Mouse (Mus musculus): Measurements from ENCODE around the gene Rrp15.

Gene Rrp15

GRCm38 (mm10) chr1:186714980-186715896 lies 33.9 kb downstream of the Rrp15 start:
- no peak for DNase-seq (ENCODE audit: extremely low read depth, low read depth, low spot score)

GRCm38 (mm10) chr1:186714215-186714614 lies 34.9 kb downstream of the Rrp15 start:
- no peak for DNase-seq (ENCODE audit: extremely low read depth, low read depth, low spot score)

DNA sequence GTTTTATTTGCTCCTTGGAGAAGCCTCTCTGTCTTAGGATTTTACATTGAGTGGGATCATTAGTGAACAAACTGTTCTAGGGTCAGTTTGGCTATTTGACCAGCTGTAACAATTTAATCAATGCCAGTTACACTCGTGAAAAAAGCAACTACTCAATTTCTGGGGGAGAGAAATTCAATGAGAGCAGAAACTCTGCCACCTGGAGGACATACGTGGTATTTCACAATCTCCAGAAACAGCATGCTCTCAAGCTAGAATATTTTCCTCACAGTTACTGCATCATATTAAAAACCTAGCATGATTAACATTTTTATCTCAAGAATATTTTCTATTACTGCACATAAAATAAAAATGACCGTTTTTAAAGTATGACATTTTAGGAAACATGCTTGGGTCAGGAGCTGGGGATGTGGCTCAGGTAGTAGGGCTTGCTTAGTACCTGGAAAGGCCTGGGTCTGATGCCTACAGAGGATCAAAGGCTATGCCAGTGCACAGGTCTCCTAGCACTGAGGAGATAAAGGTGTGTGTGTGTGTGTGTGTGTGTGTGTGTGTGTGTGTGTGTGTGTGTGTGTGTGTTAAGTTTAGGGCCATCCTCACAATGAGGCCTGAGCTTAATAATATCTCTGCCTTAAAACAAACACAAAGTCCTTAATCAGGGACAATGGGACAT lies 36.2 kb downstream of the Rrp15 start:
- DNase-seq (ENCODE audit: extremely low read depth, low read depth, low spot score) = no peak

GRCm38 (mm10) chr1:186705915-186706248 lies 43.3 kb downstream of the Rrp15 start, which contains the start of gene Tgfb2:
Gene Tgfb2, minus strand, starts transcription at chr1:186705989.
- DNase-seq (ENCODE audit: extremely low read depth, low read depth, low spot score) = no peak

- DNase-seq (ENCODE audit: extremely low read depth, low read depth, low spot score) = no peak
Measured at GRCm38 (mm10) chr1:186705203-186705914, 43.8 kb downstream of the Rrp15 start.

DNA sequence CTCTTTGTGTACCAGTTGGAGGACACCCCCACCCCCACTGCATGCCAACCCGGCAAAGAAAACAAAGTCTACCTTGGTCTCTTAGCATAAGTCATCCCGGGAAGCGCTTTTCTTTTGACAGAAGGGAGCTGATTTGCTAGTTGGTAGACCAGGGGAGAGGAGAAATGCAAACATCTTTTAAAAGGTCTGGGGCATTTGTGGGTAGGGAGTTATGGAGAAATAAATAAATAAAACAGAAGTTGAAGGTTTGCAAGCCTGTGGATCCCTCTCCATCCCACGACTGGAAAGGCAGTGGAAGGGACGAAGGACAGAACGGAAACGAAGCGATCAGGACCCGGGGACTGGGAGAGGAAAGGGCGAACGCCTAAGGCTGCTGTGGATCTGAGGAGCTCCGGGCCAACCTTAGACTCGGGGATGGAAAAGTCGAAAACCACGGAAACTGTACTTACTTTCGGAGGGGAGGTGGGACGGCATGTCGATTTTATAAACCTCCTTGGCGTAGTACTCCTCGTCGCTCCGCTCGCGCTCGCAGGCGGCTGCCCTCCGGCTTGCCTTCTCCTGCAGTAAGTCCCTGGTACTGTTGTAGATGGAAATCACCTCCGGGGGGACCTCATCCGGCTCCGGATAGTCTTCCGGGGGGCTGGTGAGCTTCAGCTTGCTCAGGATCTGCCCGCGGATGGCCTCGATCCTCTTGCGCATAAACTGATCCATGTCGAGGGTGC lies 45.0 kb downstream of the Rrp15 start:
- no peak for DNase-seq (ENCODE audit: extremely low read depth, low read depth, low spot score)

DNA sequence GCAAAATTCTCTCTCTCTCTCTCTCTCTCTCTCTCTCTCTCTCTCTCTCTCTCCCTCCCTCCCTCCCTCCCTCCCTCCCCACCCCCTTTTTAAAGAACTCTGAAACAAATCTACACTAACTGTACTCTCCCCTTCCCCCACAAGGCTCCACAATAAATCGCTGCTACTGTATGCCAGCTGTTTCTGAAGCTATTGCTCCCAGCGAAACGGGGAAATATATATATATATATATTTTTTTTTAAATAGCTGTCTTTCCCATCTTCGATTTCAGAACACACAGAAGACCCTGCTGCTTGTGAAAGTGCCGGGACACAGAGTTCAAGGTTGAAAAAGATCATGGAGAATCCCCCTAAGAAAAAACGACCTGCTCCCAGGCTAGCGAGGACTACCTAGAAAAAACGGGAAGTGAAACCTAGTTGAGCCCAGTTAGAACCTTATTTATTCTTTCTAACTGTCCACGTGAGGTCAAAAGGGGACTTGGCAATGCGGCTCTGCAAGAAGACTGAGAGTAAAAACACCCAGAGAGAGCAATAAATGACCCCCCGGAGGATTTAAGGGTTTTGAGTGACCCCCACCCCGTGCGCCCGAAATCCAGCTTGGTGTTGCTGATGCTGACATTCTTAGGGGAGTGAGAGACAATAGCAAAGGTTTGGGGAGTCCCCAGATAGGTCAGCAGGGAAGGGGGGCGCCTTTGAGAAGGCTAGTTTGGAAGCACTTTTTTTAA lies 45.7 kb downstream of the Rrp15 start:
- DNase-seq (ENCODE audit: extremely low read depth, low read depth, low spot score) = no peak

GRCm38 (mm10) chr1:186702391-186703255 lies 46.5 kb downstream of the Rrp15 start:
- DNase-seq (ENCODE audit: extremely low read depth, low read depth, low spot score) = no peak

DNA sequence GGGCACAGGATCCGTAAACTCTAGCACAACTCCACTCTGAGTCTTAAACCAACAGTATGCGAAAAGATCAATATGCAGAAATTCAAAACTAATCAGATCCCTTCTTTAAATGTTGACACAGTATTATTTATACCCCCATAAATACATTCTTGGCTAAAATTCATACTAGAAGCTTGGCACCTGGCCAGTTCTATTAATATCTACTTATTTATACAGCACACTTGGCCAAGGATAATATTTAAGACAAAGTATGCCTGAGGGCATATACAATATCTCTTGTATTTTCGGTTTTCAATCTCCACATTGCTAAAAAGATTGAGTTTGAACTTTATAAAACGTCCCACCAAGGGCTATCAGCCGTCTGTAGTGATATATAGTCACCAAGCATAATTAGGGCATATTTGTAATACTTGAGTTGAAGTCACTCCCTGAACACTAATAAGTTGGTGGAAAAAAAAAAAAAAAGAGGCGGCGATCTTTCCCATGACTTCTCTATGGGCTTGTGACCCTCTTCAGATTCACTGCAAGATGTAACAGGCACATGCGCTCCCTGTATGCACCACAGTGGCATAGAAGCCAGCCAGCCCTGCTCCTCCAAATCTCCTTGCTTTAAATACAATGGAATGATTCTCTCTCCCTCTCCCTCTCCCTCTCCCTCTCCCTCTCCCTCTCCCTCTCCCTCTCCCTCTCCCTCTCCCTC lies 47.8 kb downstream of the Rrp15 start:
- no peak for DNase-seq (ENCODE audit: extremely low read depth, low read depth, low spot score)

- no peak for DNase-seq (ENCODE audit: extremely low read depth, low read depth, low spot score)
Measured at GRCm38 (mm10) chr1:186700496-186700895, 48.7 kb downstream of the Rrp15 start.

GRCm38 (mm10) chr1:186698583-186699338 lies 50.4 kb downstream of the Rrp15 start:
- DNase-seq (ENCODE audit: extremely low read depth, low read depth, low spot score) = no peak

GRCm38 (mm10) chr1:186696231-186696630 lies 52.9 kb downstream of the Rrp15 start:
- DNase-seq (ENCODE audit: extremely low read depth, low read depth, low spot score) = no peak

GRCm38 (mm10) chr1:186695361-186695760 lies 53.8 kb downstream of the Rrp15 start:
- no peak for DNase-seq (ENCODE audit: extremely low read depth, low read depth, low spot score)

- DNase-seq (ENCODE audit: extremely low read depth, low read depth, low spot score) = no peak
Measured at GRCm38 (mm10) chr1:186692370-186692769, 56.8 kb downstream of the Rrp15 start.

GRCm38 (mm10) chr1:186691708-186692107 lies 57.5 kb downstream of the Rrp15 start:
- no peak for DNase-seq (ENCODE audit: extremely low read depth, low read depth, low spot score)

GRCm38 (mm10) chr1:186684041-186684440 lies 65.1 kb downstream of the Rrp15 start:
- no peak for DNase-seq (ENCODE audit: extremely low read depth, low read depth, low spot score)

DNA sequence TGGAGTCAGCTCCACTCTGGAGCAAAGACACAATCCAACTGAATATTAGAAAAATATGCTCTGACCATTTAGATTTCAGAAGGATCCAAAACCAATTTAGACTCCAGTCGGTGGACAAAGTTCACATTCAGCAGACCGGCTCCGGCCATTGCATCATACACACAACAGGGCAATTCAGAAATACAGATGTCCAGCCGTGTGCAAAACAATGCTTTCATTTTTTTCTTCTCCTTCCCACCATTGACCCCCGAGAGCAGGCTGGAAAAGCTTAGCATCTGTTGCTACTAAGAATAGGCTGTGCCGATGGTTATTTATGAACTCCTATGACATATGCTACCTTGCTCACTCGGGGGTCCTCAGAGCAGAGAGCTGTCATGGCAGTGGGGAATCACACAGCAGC lies 66.6 kb downstream of the Rrp15 start:
- DNase-seq (ENCODE audit: extremely low read depth, low read depth, low spot score) = no peak

DNA sequence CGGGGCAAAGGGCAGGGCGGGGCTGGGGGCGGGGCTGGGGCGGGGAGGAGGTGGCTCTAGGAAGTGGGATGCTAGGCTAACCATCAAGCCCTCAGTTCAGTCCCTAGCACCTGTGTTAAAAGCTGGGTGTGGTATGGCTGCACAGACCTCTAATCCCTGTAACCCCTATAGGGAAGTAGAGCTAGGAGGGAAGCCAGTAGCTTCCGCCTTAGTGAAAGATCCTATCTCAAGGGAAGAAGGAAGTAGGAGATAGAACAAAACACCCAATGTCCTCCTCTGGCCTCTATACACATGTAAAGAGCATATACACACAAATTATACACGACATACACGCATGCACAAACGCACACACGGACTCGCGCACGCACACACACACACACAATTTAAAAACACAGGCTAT lies 71.5 kb downstream of the Rrp15 start:
- DNase-seq (ENCODE audit: extremely low read depth, low read depth, low spot score) = no peak

Data from fat pad, adult 2 months (tissue).